Mouse (Mus musculus) E14TG2a.4 (cell line): ENCODE results near the gene Tada3.

Experiments used
- CTCF ChIP-seq: conservative IDR thresholded peaks from 2 replicates; pipeline ENCODE4 v1.5.1; 2014; ENCODE audit warnings: low read length
- POU5F1 ChIP-seq: IDR thresholded peaks from 2 replicates; pipeline ENCODE4 v1.6.1; 2014; ENCODE audit warnings: low read length, borderline replicate concordance

DNA sequence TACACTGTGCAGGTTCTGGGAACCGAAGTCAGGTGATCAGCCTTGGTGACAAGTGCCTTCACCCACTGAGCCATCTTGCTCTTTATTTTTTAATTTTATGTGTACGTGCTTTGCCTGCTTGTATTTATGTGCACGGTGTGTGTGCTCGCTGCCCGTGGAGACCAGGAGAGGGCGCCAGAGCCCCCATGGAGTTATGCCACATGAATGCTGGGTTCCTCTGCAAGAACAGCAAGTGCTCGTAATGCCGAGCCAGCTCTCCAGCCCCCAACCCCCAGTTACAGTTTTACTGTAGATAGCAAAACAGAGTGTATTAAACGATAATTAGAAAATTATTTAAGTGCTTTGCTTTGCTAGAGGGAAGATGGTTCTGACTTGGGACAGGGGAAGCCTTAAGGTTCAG lies 29.0 kb upstream of the Tada3 start:
- TF ChIP-seq CTCF (peak; percentile 96), POU5F1 (no peak)
